Mouse (Mus musculus) lung, postnatal 0 days (tissue): Measurements from ENCODE around the gene Spink2. TPM values are rescaled to one million over a fixed set of nuclear protein-coding genes. Genes with fewer than 3 reads are reported as not detected.

Experiments used
- ATAC-seq: fragments of 200-750 bp; cut with Nextera tagmentation; 2 replicates; pipeline ENCODE4 v1.8.0; 2017; ENCODE audit warnings: moderate library complexity
- DNase-seq: peaks from one replicate; pipeline ENCODE4 v3.0.0-alpha.2; 2016; ENCODE audit warnings: low spot score
- H3K27ac ChIP-seq: fragments of 300-500 bp; sonication (generic); 2 replicates; pipeline ENCODE4 v1.5.1; 2014; ENCODE audit warnings: antibody characterized with exemption, mild to moderate bottlenecking, low read length, mixed read lengths
- H3K27me3 ChIP-seq: fragments of 300-500 bp; sonication (generic); replicated peaks from 2 replicates; pipeline ENCODE4 v1.6.1; 2014; ENCODE audit warnings: low read length, mixed read lengths; ENCODE audit not compliant: insufficient read depth
- H3K36me3 ChIP-seq: fragments of 300-500 bp; sonication (generic); 2 replicates; pipeline ENCODE4 v1.6.1; 2014; ENCODE audit warnings: low read length, mixed read lengths; ENCODE audit not compliant: insufficient read depth
- H3K4me1 ChIP-seq: fragments of 300-500 bp; sonication (generic); 2 replicates; pipeline ENCODE4 v1.6.1; 2014; ENCODE audit warnings: antibody characterized with exemption, low read depth, low read length, mixed read lengths; ENCODE audit not compliant: insufficient read depth
- H3K4me2 ChIP-seq: fragments of 300-500 bp; sonication (generic); replicated peaks from 2 replicates; pipeline ENCODE4 v1.6.1; 2014; ENCODE audit warnings: low read depth, mild to moderate bottlenecking, low read length, moderate library complexity, mixed read lengths
- H3K4me3 ChIP-seq: fragments of 300-500 bp; sonication (generic); 2 replicates; pipeline ENCODE4 v1.5.1; 2014; ENCODE audit warnings: low read depth, low read length
- H3K9ac ChIP-seq: fragments of 300-500 bp; sonication (generic); replicated peaks from 2 replicates; pipeline ENCODE4 v1.6.1; 2014; ENCODE audit warnings: low read depth, mild to moderate bottlenecking
- H3K9me3 ChIP-seq: fragments of 300-500 bp; sonication (generic); 2 replicates; pipeline ENCODE4 v1.6.1; 2016; ENCODE audit warnings: low read length, mixed read lengths
- CTCF ChIP-seq: IDR thresholded peaks from 2 replicates; pipeline ENCODE4 v1.5.1; 2016; ENCODE audit warnings: antibody characterized with exemption, mild to moderate bottlenecking
- EP300 ChIP-seq: IDR thresholded peaks from 2 replicates; pipeline ENCODE4 v1.6.1; 2016; ENCODE audit warnings: antibody characterized with exemption, mild to moderate bottlenecking, control low read depth
- WGBS: fragments of 180-500 bp; shearing (Covaris S2); extraction: QIAGEN DNeasy Blood & Tissue Kit; methylation state at CpG from one replicate; pipeline ENCODE4 v1.1.7; 2014; 5-methylcytosine and 5-hydroxymethylcytosine counted together
- polyA plus RNA-seq: library from polyadenylated mRNA; unstranded; fragments of >200 nt; fragmentation: Nextera tagmentation; extraction: Ambion mirVana; gene quantifications from 2 replicates; pipeline ENCODE4 v1.2.1, GENCODE M21; 2015

Gene Spink2
- polyA plus RNA-seq, 1 experiment from 2014 or later, result 8.5 TPM

- H3K36me3 ChIP-seq, result no peaks in the 10 kb centered on the region
- 61% methylated on average over 8 of the region's 8 CpGs for WGBS
- no peak overlapping the region for H3K9ac ChIP-seq
- no peak overlapping the region for H3K4me3 ChIP-seq
- H3K4me1 ChIP-seq, result no peaks in the 10 kb centered on the region
- no peak for ATAC-seq
- no peaks in the 10 kb centered on the region for H3K27me3 ChIP-seq
- no peak overlapping the region for H3K4me2 ChIP-seq
- no peak for DNase-seq
- TF ChIP-seq CTCF (no peak), EP300 (no peak)
- H3K27ac ChIP-seq, result no peak overlapping the region
- no peaks in the 10 kb centered on the region for H3K9me3 ChIP-seq
Measured at GRCm38 (mm10) chr5:77252115-77252827, 41.0 kb upstream of the Spink2 start.

- TF ChIP-seq CTCF (no peak), EP300 (no peak)
- Histone ChIP-seq H3K36me3 (no peaks in the 10 kb centered on the region), H3K27me3 (no peaks in the 10 kb centered on the region), H3K4me1 (no peaks in the 10 kb centered on the region), H3K9ac (no peak overlapping the region), H3K27ac (no peak overlapping the region), H3K4me2 (no peak overlapping the region), H3K9me3 (no peaks in the 10 kb centered on the region), H3K4me3 (no peak overlapping the region)
- DNase-seq (no peak), ATAC-seq (no peak)
- 23% methylated on average over 5 of the region's 5 CpGs for WGBS
Measured at GRCm38 (mm10) chr5:77251656-77252055, 40.4 kb upstream of the Spink2 start.

- no peak overlapping the region for H3K4me3 ChIP-seq
- 72% methylated on average over 9 of the region's 9 CpGs for WGBS
- peaks cover 3% of the 10 kb centered on the region; the same call in 1 of the 2 replicates for H3K4me1 ChIP-seq
- no peak for ATAC-seq
- no peak for DNase-seq
- no peaks in the 10 kb centered on the region for H3K27me3 ChIP-seq
- no peaks in the 10 kb centered on the region for H3K36me3 ChIP-seq
- no peak for TF ChIP-seq EP300
- TF ChIP-seq CTCF, result no peak
- no peak overlapping the region for H3K9ac ChIP-seq
- no peak overlapping the region for H3K4me2 ChIP-seq
- H3K27ac ChIP-seq, result no peak overlapping the region
- H3K9me3 ChIP-seq, result no peaks in the 10 kb centered on the region
Measured at GRCm38 (mm10) chr5:77250083-77250482, 38.8 kb upstream of the Spink2 start.

- TF ChIP-seq CTCF, result no peak
- no peak for TF ChIP-seq EP300
- peak overlapping the region; percentile 58 for H3K4me2 ChIP-seq
- peak overlapping the region; percentile 4; the same call in 1 of the 2 replicates for H3K27ac ChIP-seq
- H3K4me3 ChIP-seq, result peak overlapping the region; percentile 37
- H3K4me1 ChIP-seq, result peaks cover 3% of the 10 kb centered on the region; the same call in 1 of the 2 replicates
- no peaks in the 10 kb centered on the region for H3K27me3 ChIP-seq
- H3K9ac ChIP-seq, result peak overlapping the region; percentile 27
- H3K36me3 ChIP-seq, result no peaks in the 10 kb centered on the region
- DNase-seq, result peak; percentile 72
- WGBS, result 29% methylated on average over 26 of the region's 26 CpGs
- ATAC-seq, result peak; percentile 71
- H3K9me3 ChIP-seq, result no peaks in the 10 kb centered on the region
Measured at GRCm38 (mm10) chr5:77245787-77246671, 34.8 kb upstream of the Spink2 start.

- Histone ChIP-seq H3K27ac (no peak overlapping the region), H3K9me3 (no peaks in the 10 kb centered on the region), H3K4me2 (peak overlapping the region; percentile 58), H3K27me3 (no peaks in the 10 kb centered on the region), H3K4me1 (peaks cover 3% of the 10 kb centered on the region; the same call in 1 of the 2 replicates), H3K9ac (peak overlapping the region; percentile 27), H3K4me3 (peak overlapping the region; percentile 37), H3K36me3 (no peaks in the 10 kb centered on the region)
- no peak for TF ChIP-seq EP300
- TF ChIP-seq CTCF, result no peak
- ATAC-seq (no peak; the same call in 1 of the 2 replicates), DNase-seq (no peak)
- WGBS, result 24% methylated on average over 7 of the region's 7 CpGs
Measured at GRCm38 (mm10) chr5:77245463-77245786, 34.2 kb upstream of the Spink2 start.

GRCm38 (mm10) chr5:77244331-77244987 lies 33.2 kb upstream of the Spink2 start:
- TF ChIP-seq EP300 (no peak), CTCF (no peak)
- H3K4me3 ChIP-seq, result no peak overlapping the region
- no peaks in the 10 kb centered on the region for H3K27me3 ChIP-seq
- H3K9ac ChIP-seq, result no peak overlapping the region
- no peak overlapping the region for H3K27ac ChIP-seq
- H3K36me3 ChIP-seq, result no peaks in the 10 kb centered on the region
- no peaks in the 10 kb centered on the region for H3K9me3 ChIP-seq
- WGBS, result 60% methylated on average over 8 of the region's 8 CpGs
- H3K4me1 ChIP-seq, result peaks cover 3% of the 10 kb centered on the region; the same call in 1 of the 2 replicates
- no peak for DNase-seq
- H3K4me2 ChIP-seq, result no peak overlapping the region
- no peak for ATAC-seq
